9 mouse cellular contexts compared by ENCODE assay signal in genomic region chr19:20449546-20449945, GRCm38 (mm10). TPM values are rescaled to one million over a fixed set of nuclear protein-coding genes. Genes with fewer than 3 reads are reported as not detected.
DNase-seq lines count a peak whose midpoint lies in the region; ATAC-seq and TF ChIP-seq lines count a peak whose summit lies in the region.
"Had no signal": no experiment of that assay in that cellular context is flagged by ENCODE, and none has a peak within 500 bp of the region (broad histone marks: within the 10 kb centered on the region; RNA-seq: fewer than 3 reads in every experiment).

No protein-coding gene starts in this region.

- H3K9ac ChIP-seq in kidney, postnatal 0 days (ENCODE audit: low read depth, low read length), result no peak overlapping the region
- no peak overlapping the region for H3K9ac ChIP-seq in forebrain, embryonic 16.5 days (replicated peaks; ENCODE audit: low read depth, low read length)
- H3K9ac ChIP-seq in lung, embryonic 16.5 days (ENCODE audit: low read length), result no peak overlapping the region
- H3K9ac ChIP-seq: neural tube, embryonic 12.5 days had no signal

- H3K4me1 ChIP-seq in kidney, postnatal 0 days (replicated peaks; ENCODE audit: insufficient read depth, low read length), result no peaks in the 10 kb centered on the region
- H3K4me1 ChIP-seq in forebrain, embryonic 16.5 days (replicated peaks; ENCODE audit: control insufficient read depth, insufficient read depth, low read length), result no peaks in the 10 kb centered on the region
- H3K4me1 ChIP-seq in lung, embryonic 16.5 days (replicated peaks; ENCODE audit: control insufficient read depth, insufficient read depth, low read length), result no peaks in the 10 kb centered on the region
- H3K4me1 ChIP-seq: neural tube, embryonic 12.5 days had no signal

- H3K4me2 ChIP-seq in kidney, postnatal 0 days (ENCODE audit: low read length), result no peak overlapping the region
- H3K4me2 ChIP-seq in forebrain, embryonic 16.5 days (ENCODE audit: low read length), result no peak overlapping the region
- H3K4me2 ChIP-seq in lung, embryonic 16.5 days (ENCODE audit: low read depth, low read length), result no peak overlapping the region
- H3K4me2 ChIP-seq: neural tube, embryonic 12.5 days had no signal

- no peak for ATAC-seq in kidney, postnatal 0 days (replicated peaks; ENCODE audit: low FRiP score, low read depth)
- ATAC-seq in forebrain, embryonic 16.5 days, result peak; percentile 80
- peak; percentile 54; the same call in 1 of the 2 replicates for ATAC-seq in lung, embryonic 16.5 days (ENCODE audit: low read depth)
- no peak for ATAC-seq in activated CD4-positive, CD25-positive, alpha-beta regulatory T cell, adult 4 months

- peak; percentile 16 for DNase-seq in adrenal gland, adult 2 months
- no peak for DNase-seq in adrenal gland, postnatal 25 days
- DNase-seq in kidney, postnatal 0 days (ENCODE audit: low spot score), result peak; percentile 58
- DNase-seq in kidney, adult 18-20 months, result no peak
- peak; percentile 26 for DNase-seq in telencephalon, adult 2 months (ENCODE audit: low read depth, low spot score)

- no peaks in the 10 kb centered on the region for H3K36me3 ChIP-seq in kidney, postnatal 0 days (ENCODE audit: insufficient read depth, low read length)
- no peaks in the 10 kb centered on the region for H3K36me3 ChIP-seq in forebrain, embryonic 16.5 days (ENCODE audit: control insufficient read depth, insufficient read depth)
- H3K36me3 ChIP-seq in lung, embryonic 16.5 days (ENCODE audit: control insufficient read depth, insufficient read depth, low read length), result no peaks in the 10 kb centered on the region
- H3K36me3 ChIP-seq: neural tube, embryonic 12.5 days had no signal

- H3K27me3 ChIP-seq in kidney, postnatal 0 days (ENCODE audit: insufficient read depth, low read length), result no peaks in the 10 kb centered on the region
- H3K27me3 ChIP-seq in forebrain, embryonic 16.5 days (replicated peaks; ENCODE audit: control insufficient read depth, insufficient read depth, low read length), result no peaks in the 10 kb centered on the region
- no peaks in the 10 kb centered on the region for H3K27me3 ChIP-seq in lung, embryonic 16.5 days (ENCODE audit: control insufficient read depth, insufficient read depth, low read depth, low read length)
- H3K27me3 ChIP-seq: neural tube, embryonic 12.5 days had no signal

- TF ChIP-seq CTCF in kidney, postnatal 0 days (IDR thresholded peaks at IDR 0.05; ENCODE audit: low read depth), result peak; percentile 75

- H3K9me3 ChIP-seq in kidney, postnatal 0 days (replicated peaks; ENCODE audit: low read length), result no peaks in the 10 kb centered on the region
- H3K9me3 ChIP-seq in forebrain, embryonic 16.5 days (ENCODE audit: control insufficient read depth, low read length), result no peaks in the 10 kb centered on the region
- H3K9me3 ChIP-seq in lung, embryonic 16.5 days (ENCODE audit: control insufficient read depth, low read length), result no peaks in the 10 kb centered on the region
- H3K9me3 ChIP-seq: neural tube, embryonic 12.5 days had no signal

- no peak overlapping the region for H3K27ac ChIP-seq in kidney, postnatal 0 days
- no peak overlapping the region for H3K27ac ChIP-seq in forebrain, embryonic 16.5 days (ENCODE audit: low read length)
- H3K27ac ChIP-seq in lung, embryonic 16.5 days (ENCODE audit: low read length), result no peak overlapping the region
- H3K27ac ChIP-seq: neural tube, embryonic 12.5 days had no signal

- no peak overlapping the region for H3K4me3 ChIP-seq in kidney, postnatal 0 days (replicated peaks; ENCODE audit: low read depth, low read length)
- H3K4me3 ChIP-seq in forebrain, embryonic 16.5 days (replicated peaks; ENCODE audit: low read length), result no peak overlapping the region
- H3K4me3 ChIP-seq in lung, embryonic 16.5 days (ENCODE audit: low read length), result no peak overlapping the region
- H3K4me3 ChIP-seq: neural tube, embryonic 12.5 days had no signal

RNA-seq across cellular contexts. Expression of gene Aldh1a1, which starts 43.0 kb away (rescaled TPM):
- total RNA-seq in adrenal gland, adult 2 months (2021), result 100 to 1,000 TPM; 112 to 251 TPM
- polyA plus RNA-seq in adrenal gland, adult 2 months (2012; rRNA removed), result 3.2 and 5.2 TPM in 2 replicates
- total RNA-seq in adrenal gland, postnatal 25 days (2021), result 372 and 404 TPM in 2 replicates
- polyA plus RNA-seq in kidney, postnatal 0 days (2015; fragmentation: Nextera tagmentation; extraction: Ambion mirVana), result 4.0 and 4.1 TPM in 2 replicates
- 0.42 and 4.0 TPM in 2 replicates for polyA plus RNA-seq in forebrain, embryonic 16.5 days (2015; fragmentation: Nextera tagmentation; extraction: Ambion mirVana)
- 28.1 and 31.8 TPM in 2 replicates for polyA plus RNA-seq in lung, embryonic 16.5 days (2015; fragmentation: Nextera tagmentation; extraction: Ambion mirVana)
- under 1 TPM in 1 of 2 experiments, not detected in 1; 0.44 TPM for polyA plus RNA-seq in activated CD4-positive, CD25-positive, alpha-beta regulatory T cell, adult 4 months (2017; shearing (Covaris generic))

RNA-seq across cellular contexts. Expression of gene Anxa1, which starts 58.8 kb away (rescaled TPM):
- total RNA-seq in adrenal gland, adult 2 months (2021), result 10 to 100 TPM; 13.4 to 23.5 TPM
- polyA plus RNA-seq in adrenal gland, adult 2 months (2012; rRNA removed), result 0.40 and 0.58 TPM in 2 replicates
- 10.7 and 11.4 TPM in 2 replicates for total RNA-seq in adrenal gland, postnatal 25 days (2021)
- polyA plus RNA-seq in kidney, postnatal 0 days (2015; fragmentation: Nextera tagmentation; extraction: Ambion mirVana), result 62.2 and 64.0 TPM in 2 replicates
- polyA plus RNA-seq in forebrain, embryonic 16.5 days (2015; fragmentation: Nextera tagmentation; extraction: Ambion mirVana), result 5.8 and 9.2 TPM in 2 replicates
- 220 and 240 TPM in 2 replicates for polyA plus RNA-seq in lung, embryonic 16.5 days (2015; fragmentation: Nextera tagmentation; extraction: Ambion mirVana)
- 10 to 100 TPM in 1 of 2 experiments, 1 to 10 TPM in 1; 8.3 to 10.4 TPM for polyA plus RNA-seq in activated CD4-positive, CD25-positive, alpha-beta regulatory T cell, adult 4 months (2017; shearing (Covaris generic))

Comparison
In these comparisons a context has a peak if more than half of its experiments do, and no peak if none do; other contexts are left out.
1. DNase-seq: peak in adrenal gland, adult 2 months (single experiment), kidney, postnatal 0 days (single experiment) and telencephalon, adult 2 months (single experiment); none in adrenal gland, postnatal 25 days (single experiment) and kidney, adult 18-20 months (single experiment).
2. ATAC-seq: peak in forebrain, embryonic 16.5 days (single experiment) and lung, embryonic 16.5 days (single experiment); none in kidney, postnatal 0 days (single experiment) and activated CD4-positive, CD25-positive, alpha-beta regulatory T cell, adult 4 months (single experiment).